Mouse (Mus musculus) neural tube, embryonic 14.5 days (tissue): Measurements from ENCODE around the gene Tssk2. TPM values are rescaled to one million over a fixed set of nuclear protein-coding genes. Genes with fewer than 3 reads are reported as not detected.

Source experiments
- ATAC-seq: fragments of 200-750 bp; cut with Nextera tagmentation; 2 replicates; pipeline ENCODE4 v1.8.0; 2017; ENCODE audit warnings: low read depth, mild to moderate bottlenecking, moderate TSS enrichment, moderate library complexity
- H3K27ac ChIP-seq: fragments of 300-500 bp; sonication (generic); 2 replicates; pipeline ENCODE4 v1.5.1; 2014; ENCODE audit warnings: low read depth, mild to moderate bottlenecking, control low read depth, low read length, moderate library complexity, mixed read lengths
- H3K27me3 ChIP-seq: fragments of 300-500 bp; sonication (generic); 2 replicates; pipeline ENCODE4 v1.6.1; 2014; ENCODE audit warnings: low read length; ENCODE audit not compliant: control insufficient read depth, insufficient read depth
- H3K36me3 ChIP-seq: fragments of 300-500 bp; sonication (generic); 2 replicates; pipeline ENCODE4 v1.6.1; 2014; ENCODE audit warnings: low read length, mixed read lengths; ENCODE audit not compliant: control insufficient read depth, insufficient read depth
- H3K4me1 ChIP-seq: fragments of 300-500 bp; sonication (generic); 2 replicates; pipeline ENCODE4 v1.6.1; 2014; ENCODE audit warnings: low read length; ENCODE audit not compliant: control insufficient read depth, insufficient read depth
- H3K4me2 ChIP-seq: fragments of 300-500 bp; sonication (generic); 2 replicates; pipeline ENCODE4 v1.6.1; 2014; ENCODE audit warnings: mild to moderate bottlenecking, low read depth, low read length, control low read depth
- H3K4me3 ChIP-seq: fragments of 300-500 bp; sonication (generic); 2 replicates; pipeline ENCODE4 v1.5.1; 2014; ENCODE audit warnings: low read depth, low read length, control low read depth, mixed read lengths
- H3K9ac ChIP-seq: fragments of 300-500 bp; sonication (generic); replicated peaks from 2 replicates; pipeline ENCODE4 v1.6.1; 2014; ENCODE audit warnings: low read depth, mild to moderate bottlenecking, control low read depth, low read length, mixed read lengths
- H3K9me3 ChIP-seq: fragments of 300-500 bp; sonication (generic); 2 replicates; pipeline ENCODE4 v1.6.1; 2016; ENCODE audit warnings: low read length; ENCODE audit not compliant: control insufficient read depth
- WGBS: fragments of 180-500 bp; shearing (Covaris S2); extraction: QIAGEN DNeasy Blood & Tissue Kit; methylation state at CpG from one replicate; pipeline ENCODE4 v1.1.7; 2014; 5-methylcytosine and 5-hydroxymethylcytosine counted together
- polyA plus RNA-seq: library from polyadenylated mRNA; unstranded; fragments of >200 nt; fragmentation: Nextera tagmentation; extraction: Ambion mirVana; gene quantifications from 2 replicates; pipeline ENCODE4 v1.2.1, GENCODE M21; 2014

Tssk2 gene
- polyA plus RNA-seq, 1 experiment from 2014 or later: not detected

DNA sequence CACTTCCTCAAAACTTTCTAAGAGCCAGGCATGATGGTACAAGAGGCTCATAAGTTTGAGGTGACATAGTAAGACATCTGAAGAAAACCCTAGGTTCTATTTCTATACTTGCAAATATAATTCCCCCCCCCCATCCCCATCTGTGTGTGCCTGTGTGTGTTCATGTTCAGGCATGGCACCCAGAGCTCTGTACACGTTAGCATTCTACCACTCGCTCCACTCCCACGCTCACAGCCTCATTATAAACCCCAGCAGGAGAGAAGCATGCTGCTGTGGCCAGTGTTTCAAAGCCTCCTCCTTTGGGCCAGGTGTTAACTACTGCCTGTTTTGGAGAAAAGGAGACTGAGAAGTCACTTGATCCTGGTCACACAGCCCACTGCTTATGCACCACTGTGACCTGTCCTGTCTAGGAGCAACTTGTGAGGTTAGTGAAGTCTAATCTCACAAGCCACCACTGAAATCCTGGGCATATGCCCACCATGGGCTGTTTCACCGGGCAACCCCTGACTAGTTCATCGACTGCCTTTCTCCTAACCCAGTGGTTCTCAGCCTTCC, 33.5 kb downstream of the Tssk2 start:
- H3K9me3 ChIP-seq: no peaks in the 10 kb centered on the region
- no peaks in the 10 kb centered on the region for H3K27me3 ChIP-seq
- H3K4me2 ChIP-seq: no peak overlapping the region
- no peak overlapping the region for H3K27ac ChIP-seq
- WGBS: 79% methylated on average over 5 of the region's 5 CpGs
- H3K4me1 ChIP-seq: peaks cover 2% of the 10 kb centered on the region
- H3K9ac ChIP-seq: no peak overlapping the region
- no peaks in the 10 kb centered on the region for H3K36me3 ChIP-seq
- ATAC-seq: no peak
- H3K4me3 ChIP-seq: no peak overlapping the region

DNA sequence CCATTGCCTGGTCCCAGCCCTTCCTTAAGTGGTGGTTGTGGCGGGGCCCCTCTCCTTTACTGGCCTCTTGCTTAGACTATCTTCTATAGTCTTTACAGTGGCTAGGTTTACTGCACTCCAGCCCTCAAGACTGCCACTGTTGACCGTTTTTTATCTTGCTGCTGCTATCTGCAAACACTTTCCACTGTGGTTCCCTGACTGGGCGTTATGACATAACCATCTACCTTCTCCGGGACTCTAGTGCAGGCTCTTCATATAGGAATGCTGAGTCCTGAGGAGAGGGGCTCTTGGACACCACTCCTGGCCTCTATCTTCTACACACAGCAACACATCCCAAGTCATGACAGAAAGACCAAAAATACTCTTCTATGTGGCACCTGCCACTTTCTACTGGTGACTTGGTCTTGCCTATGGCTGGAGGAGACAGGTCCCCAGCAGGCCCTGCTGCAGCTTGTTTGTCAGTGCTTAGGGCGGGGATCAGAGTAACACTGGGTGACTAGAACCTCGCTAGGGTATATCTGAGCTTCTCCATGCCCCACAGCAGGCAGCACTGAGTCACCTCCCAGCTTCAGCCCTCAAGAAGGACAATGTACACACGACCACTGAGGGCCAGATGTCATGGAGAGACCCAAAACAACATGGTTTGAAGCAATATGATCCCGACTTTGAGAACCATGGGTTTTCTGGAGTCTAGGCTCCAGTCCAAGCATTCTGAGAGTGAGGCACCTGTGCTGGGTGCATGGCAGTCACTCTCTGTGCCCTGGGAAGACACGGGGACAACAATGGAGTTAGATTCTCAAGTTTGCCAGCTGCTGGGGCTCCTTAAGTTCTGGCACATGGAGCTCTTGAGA, 35.4 kb downstream of the Tssk2 start:
- no peak for ATAC-seq
- WGBS: 70% methylated on average over 9 of the region's 9 CpGs
- H3K4me1 ChIP-seq: no peaks in the 10 kb centered on the region

DNA sequence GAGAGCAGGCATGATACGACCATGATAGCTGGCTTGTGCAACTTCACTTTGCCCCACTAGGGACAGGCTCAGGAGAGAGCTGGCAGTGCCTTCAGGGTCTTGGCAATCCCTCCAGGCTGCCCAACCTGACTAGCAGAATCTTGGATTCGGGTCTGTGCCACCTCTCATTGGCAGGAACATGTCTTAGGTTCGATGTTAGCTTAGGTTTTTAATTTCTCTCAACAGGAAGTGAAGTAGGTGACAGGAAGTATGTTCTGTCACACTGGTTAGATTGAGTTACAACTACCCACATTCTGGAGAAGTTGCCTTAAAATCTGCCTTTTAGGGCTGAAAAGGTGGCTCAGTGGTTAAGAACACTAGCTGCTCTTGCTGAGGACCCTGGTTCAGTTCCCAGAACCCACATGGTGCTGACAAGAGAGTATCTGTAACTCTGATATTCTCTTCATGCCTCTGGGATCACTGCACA, 36.0 kb downstream of the Tssk2 start:
- no peaks in the 10 kb centered on the region for H3K9me3 ChIP-seq
- H3K9ac ChIP-seq: no peak overlapping the region
- 73% methylated on average over 3 of the region's 3 CpGs for WGBS
- ATAC-seq: no peak
- H3K36me3 ChIP-seq: no peaks in the 10 kb centered on the region
- H3K4me3 ChIP-seq: no peak overlapping the region
- H3K4me2 ChIP-seq: no peak overlapping the region
- no peaks in the 10 kb centered on the region for H3K4me1 ChIP-seq
- no peaks in the 10 kb centered on the region for H3K27me3 ChIP-seq
- no peak overlapping the region for H3K27ac ChIP-seq

More for the DNA sequence above, 35.4 kb downstream of the Tssk2 start:
- Histone ChIP-seq H3K9ac (no peak overlapping the region), H3K27me3 (no peaks in the 10 kb centered on the region), H3K4me3 (no peak overlapping the region), H3K4me2 (no peak overlapping the region), H3K36me3 (no peaks in the 10 kb centered on the region), H3K27ac (no peak overlapping the region), H3K9me3 (no peaks in the 10 kb centered on the region)

DNA sequence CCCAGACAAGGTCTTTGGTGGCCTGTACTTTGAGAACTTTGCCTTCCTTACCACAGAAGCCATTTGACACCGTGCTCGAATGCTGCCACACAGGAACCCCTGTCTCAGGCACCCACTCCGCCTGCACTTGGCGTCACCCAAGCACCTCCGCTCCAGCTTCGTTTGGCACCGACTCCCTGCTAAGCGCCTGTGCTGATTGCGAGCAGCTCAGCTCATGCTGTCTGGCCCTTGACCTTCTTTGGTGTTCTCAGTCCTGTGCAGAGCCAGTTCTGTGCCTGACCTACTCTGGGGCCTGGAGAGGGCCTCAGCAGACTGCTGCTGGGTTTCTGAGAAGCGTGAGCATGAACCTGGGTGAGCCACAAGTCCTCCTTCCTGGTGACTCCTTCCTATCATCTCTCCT, 38.3 kb downstream of the Tssk2 start:
- no peaks in the 10 kb centered on the region for H3K27me3 ChIP-seq
- no peak for ATAC-seq
- H3K9me3 ChIP-seq: no peaks in the 10 kb centered on the region
- 83% methylated on average over 10 of the region's 10 CpGs for WGBS
- H3K4me3 ChIP-seq: no peak overlapping the region
- H3K27ac ChIP-seq: no peak overlapping the region
- no peak overlapping the region for H3K4me2 ChIP-seq
- H3K36me3 ChIP-seq: no peaks in the 10 kb centered on the region
- H3K4me1 ChIP-seq: no peaks in the 10 kb centered on the region
- no peak overlapping the region for H3K9ac ChIP-seq

DNA sequence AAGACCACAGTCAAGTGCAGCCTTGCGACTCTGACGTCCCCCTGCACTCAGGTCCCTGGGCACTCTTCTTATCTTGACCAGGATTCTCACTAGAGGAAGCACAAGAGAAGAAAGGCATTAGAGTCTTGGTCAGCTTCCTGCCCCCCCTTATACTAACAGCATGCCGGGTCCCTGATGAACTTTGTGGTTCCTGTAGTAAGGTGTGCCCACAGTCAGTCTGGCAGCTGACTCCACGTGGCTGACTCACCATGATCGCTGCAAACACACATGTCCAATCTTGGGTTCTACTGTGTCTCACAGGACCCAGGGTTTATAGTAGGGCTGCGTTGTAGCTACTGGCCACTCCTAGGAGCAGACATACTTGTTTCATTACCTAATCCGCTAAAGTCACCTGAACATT, 39.8 kb downstream of the Tssk2 start:
- WGBS: 84% methylated on average over 7 of the region's 7 CpGs
- no peak for ATAC-seq
- no peaks in the 10 kb centered on the region for H3K9me3 ChIP-seq

DNA sequence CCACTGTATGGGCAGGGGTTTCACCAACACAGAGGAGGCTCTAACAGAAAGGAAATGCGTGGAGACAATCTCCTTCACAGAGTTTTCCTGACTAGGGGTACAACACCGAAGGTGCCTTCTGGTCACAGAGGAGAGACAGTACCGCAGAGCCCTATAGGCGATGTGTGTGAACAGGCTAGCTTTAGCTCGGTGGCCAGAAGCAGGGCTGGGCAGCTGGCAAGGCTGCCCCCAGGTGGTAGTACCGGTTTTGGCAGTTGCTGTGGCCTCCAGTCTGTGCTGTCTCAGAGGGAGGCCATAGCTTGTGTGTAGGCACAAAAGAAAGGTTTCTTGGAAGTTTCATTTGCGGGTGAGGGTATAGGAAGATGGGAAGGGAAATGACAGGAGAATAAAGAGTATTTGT, 40.4 kb downstream of the Tssk2 start:
- Histone ChIP-seq H3K27me3 (no peaks in the 10 kb centered on the region), H3K9me3 (no peaks in the 10 kb centered on the region), H3K36me3 (no peaks in the 10 kb centered on the region), H3K27ac (no peak overlapping the region), H3K4me1 (no peaks in the 10 kb centered on the region), H3K4me2 (no peak overlapping the region), H3K9ac (no peak overlapping the region), H3K4me3 (no peak overlapping the region)
- WGBS: 12% methylated on average over 7 of the region's 7 CpGs
- ATAC-seq: peak; percentile 75; the same call in 1 of the 2 replicates

More for the DNA sequence above, 39.8 kb downstream of the Tssk2 start:
- no peak overlapping the region for H3K4me3 ChIP-seq
- no peaks in the 10 kb centered on the region for H3K4me1 ChIP-seq
- H3K27ac ChIP-seq: no peak overlapping the region
- H3K4me2 ChIP-seq: no peak overlapping the region
- no peak overlapping the region for H3K9ac ChIP-seq
- no peaks in the 10 kb centered on the region for H3K36me3 ChIP-seq
- H3K27me3 ChIP-seq: no peaks in the 10 kb centered on the region

DNA sequence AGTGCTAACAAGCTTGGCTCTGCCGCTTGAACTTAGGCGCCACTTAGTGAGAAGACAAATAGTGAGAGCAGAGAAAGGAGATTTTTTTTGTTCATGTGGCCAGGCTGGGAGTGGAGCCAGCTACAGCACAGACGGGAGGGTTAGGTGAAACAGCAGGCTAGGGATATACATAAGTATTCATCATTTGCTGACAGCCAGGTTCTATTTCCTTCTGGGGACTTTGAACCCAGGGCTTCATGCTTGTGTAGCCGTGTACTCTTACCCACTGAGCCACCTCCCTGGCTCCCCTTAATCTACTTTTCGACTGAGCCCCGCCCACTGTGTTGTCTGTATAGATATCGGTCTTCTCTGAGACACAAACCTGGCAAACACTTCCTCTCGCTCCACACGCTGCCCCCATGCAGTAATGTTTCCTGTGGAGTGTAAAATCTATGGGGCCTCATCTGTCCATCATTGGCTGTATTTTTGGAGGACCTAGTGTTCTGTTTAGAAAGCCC, 40.9 kb downstream of the Tssk2 start:
- 0 out of 2 replicates have a peak, but pooled peaks have one; percentile 11 for ATAC-seq
- no peak overlapping the region for H3K9ac ChIP-seq
- 62% methylated on average over 9 of the region's 9 CpGs for WGBS

DNA sequence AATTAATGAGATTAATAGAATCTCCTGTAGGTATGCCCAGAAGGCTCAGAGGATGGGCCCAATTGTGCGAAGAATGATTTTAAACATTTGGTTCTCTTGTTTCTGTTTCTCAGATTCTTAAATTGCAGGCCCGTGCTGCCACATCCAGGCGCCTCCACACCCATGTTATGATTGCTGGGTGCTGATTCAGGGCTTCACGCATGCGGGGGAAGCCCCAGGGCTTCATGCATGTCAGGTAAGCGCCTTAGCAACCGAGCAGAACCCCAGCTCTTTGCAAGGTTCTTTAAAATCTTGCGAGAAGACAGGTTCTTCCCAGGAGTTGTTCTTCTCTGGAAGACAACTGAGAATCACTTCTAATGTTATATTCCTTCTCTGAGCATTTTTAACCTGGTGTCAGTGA, 45.0 kb downstream of the Tssk2 start:
- ATAC-seq: no peak
- H3K36me3 ChIP-seq: no peaks in the 10 kb centered on the region
- no peaks in the 10 kb centered on the region for H3K4me1 ChIP-seq
- 67% methylated on average over 8 of the region's 8 CpGs for WGBS
- no peak overlapping the region for H3K9ac ChIP-seq
- H3K4me3 ChIP-seq: no peak overlapping the region
- H3K27me3 ChIP-seq: no peaks in the 10 kb centered on the region
- no peak overlapping the region for H3K27ac ChIP-seq
- H3K4me2 ChIP-seq: no peak overlapping the region
- H3K9me3 ChIP-seq: no peaks in the 10 kb centered on the region

More for the DNA sequence above, 40.9 kb downstream of the Tssk2 start:
- Histone ChIP-seq H3K9me3 (no peaks in the 10 kb centered on the region), H3K27ac (no peak overlapping the region), H3K4me1 (no peaks in the 10 kb centered on the region), H3K36me3 (no peaks in the 10 kb centered on the region), H3K4me3 (no peak overlapping the region), H3K27me3 (no peaks in the 10 kb centered on the region), H3K4me2 (no peak overlapping the region)
